Mouse (Mus musculus) induced T-regulatory cell, adult 2 months (primary cell): ENCODE results near the gene Vmn1r79.
"Not testable (repeated sequence)": the region's sequence is repeated elsewhere in the genome, so short reads cannot be mapped to it uniquely, and the experiment has no call there.

Experiments used
- DNase-seq: peaks from one replicate; pipeline ENCODE4 v3.0.0-alpha.2; 2012; ENCODE audit warnings: low read depth

Vmn1r79 gene

DNA sequence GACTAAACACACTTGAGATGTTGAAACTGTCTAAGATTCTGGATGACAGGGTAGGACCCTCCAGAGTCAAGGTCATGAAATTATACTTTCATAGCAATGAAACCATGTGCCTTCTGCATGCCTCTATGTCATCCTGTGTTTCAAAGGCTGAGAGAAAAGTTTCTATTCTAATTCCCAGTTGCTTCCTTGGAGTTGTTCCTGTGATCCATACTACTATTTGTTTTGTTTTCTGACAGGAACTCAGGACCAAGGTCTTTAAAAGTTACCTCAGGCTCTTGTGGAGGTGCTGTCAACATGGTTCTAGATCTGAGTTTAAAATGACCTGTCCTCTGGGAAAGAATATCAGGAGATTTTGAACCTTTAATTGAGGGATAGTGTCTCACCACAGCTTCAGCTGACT lies at the start of gene Vmn1r79:
Vmn1r79 (plus strand) TSS at position 301 of the 400 bp plus-strand sequence.
- DNase-seq: not testable (repeated sequence)

- no peak for DNase-seq
Measured at GRCm38 (mm10) chr7:12149957-12150356, 21.1 kb upstream of the Vmn1r79 start, which contains the start of gene Vmn1r78. Gene Vmn1r78, plus strand, starts transcription at chr7:12150257.

GRCm38 (mm10) chr7:12156463-12156862 lies 14.6 kb upstream of the Vmn1r79 start:
- DNase-seq: not testable (repeated sequence)

- DNase-seq: not testable (repeated sequence)
Measured at GRCm38 (mm10) chr7:12172926-12173325, 1.8 kb downstream of the Vmn1r79 start.

DNA sequence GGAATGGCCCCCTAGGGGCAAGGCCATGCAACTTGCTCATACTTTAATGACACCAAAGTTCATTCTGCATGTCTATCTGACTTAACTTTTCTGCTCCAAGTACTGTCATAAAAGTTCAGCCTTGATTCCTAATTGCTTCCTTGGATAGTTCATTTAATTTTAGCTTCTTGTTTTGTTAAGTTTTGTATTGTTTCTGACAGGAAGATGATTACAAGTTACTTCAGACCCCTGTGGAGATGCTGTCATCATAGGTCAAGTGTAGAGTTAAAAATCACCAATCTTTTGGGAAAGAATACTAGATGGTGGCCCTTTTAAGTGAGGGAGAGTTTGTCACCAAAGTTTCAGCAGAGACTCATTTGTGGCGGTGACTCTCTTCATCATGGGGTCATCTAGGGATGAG lies 17.9 kb downstream of the Vmn1r79 start, which contains the start of gene Vmn1r80:
Vmn1r80 (plus strand) TSS at position 301 of the 400 bp plus-strand sequence.
- DNase-seq: no peak

- no peak for DNase-seq
Measured at GRCm38 (mm10) chr7:12204141-12204540, 33.1 kb downstream of the Vmn1r79 start.
